Mouse (Mus musculus): ENCODE measurements at regions not wholly inside any gene's neighbourhood (a gene's known extent, or its start where the extent isn't known, plus 50 kb on each side); places are given as distances from the start of the nearest gene placed in this dataset.

GRCm38 (mm10) chr9:120628794-120629560, 57.7 kb downstream of the Rpl14 start:
- no peak for DNase-seq (ENCODE audit: low read depth in 2 of 2, low spot score in 2 of 2)

DNA sequence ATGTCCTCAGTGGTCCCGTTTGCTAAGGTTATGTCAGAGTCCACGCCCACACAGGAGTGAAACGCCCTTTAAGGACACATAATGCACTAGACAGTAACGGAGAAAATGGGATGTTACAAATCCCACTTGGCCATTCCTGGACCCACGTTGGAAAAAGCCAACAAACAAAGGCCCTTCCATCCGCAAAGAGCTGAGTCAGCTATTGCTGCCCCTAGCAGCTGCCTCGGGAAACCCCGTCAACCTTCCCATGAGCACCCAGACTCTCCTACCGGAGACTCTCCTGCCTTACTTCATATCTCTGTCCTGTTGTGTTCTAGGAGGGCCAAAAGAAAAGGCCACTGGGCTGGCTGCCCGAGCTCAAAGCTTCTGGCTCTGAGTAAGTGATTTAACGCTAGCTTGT, 58.4 kb downstream of the Rpl14 start:
- no peak for DNase-seq (ENCODE audit: low read depth in 2 of 2, low spot score in 2 of 2)

GRCm38 (mm10) chr9:120632821-120633220, 61.6 kb downstream of the Rpl14 start:
- DNase-seq (ENCODE audit: low read depth in 2 of 2, low spot score in 2 of 2), result no peak

DNA sequence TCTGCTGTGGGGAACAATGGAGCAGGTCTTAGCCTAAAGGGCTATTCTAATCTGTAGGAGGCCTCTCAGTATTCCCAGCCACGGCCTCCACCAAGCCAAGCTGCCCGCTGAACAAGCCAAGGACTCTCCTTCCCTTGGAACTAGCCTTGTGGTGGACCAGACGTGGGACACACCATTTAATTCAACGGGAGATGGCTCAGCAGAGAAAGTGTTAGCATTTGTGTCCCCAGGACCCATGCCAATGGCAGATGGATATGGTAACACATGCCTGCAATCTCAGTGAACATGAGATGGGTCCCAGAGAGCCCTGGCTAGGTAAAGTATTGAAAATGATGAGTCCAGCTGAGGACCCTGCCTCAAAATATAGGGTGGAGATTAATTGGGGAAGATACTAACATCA, 71.4 kb downstream of the Rpl14 start:
- no peak for DNase-seq (ENCODE audit: low read depth in 2 of 2, low spot score in 2 of 2)

GRCm38 (mm10) chr9:120643371-120643770, 72.1 kb downstream of the Rpl14 start:
- DNase-seq (ENCODE audit: low read depth in 2 of 2, low spot score in 2 of 2), result no peak

- DNase-seq (ENCODE audit: low read depth in 2 of 2, low spot score in 2 of 2), result no peak
These were observed 74.5 kb downstream of the Rpl14 start for GRCm38 (mm10) chr9:120645776-120646175.

GRCm38 (mm10) chr9:120646806-120647667, 75.8 kb downstream of the Rpl14 start:
- no peak for DNase-seq (ENCODE audit: low read depth in 2 of 2, low spot score in 2 of 2)

DNA sequence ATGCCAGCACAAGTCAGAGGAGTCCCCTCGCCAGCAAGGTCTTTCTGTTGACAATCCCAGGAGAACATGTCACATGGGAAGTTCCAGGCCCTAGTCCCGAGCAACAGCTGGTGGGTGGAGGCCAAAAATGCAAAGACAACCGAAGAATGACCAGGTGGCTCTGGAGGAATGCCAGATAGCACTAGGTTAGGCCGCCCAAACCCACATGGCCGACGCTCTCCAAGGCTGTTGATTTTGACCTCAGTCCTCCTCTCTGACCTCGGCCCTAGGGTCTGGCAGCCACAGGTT, 76.4 kb downstream of the Rpl14 start:
- no peak for DNase-seq (ENCODE audit: low read depth in 2 of 2, low spot score in 2 of 2)

DNA sequence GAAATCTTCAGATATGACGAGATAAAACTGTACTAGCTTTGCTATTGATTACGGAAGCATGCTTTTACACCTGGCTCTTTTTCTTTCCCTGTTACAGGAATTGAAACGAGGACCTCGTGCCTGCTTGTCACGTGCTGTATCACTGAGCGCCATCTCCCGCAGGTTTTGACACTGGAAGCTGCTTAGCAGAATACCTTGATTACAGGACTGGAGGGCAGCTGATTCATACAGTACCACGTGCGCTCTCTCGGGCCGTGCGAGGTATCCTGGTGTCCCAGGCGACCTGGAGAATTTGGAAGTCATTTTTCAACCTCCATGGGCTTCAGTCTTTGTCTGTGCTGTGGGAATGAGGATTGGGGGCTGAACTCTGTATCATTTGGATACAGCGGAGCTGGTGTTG, 81.5 kb downstream of the Rpl14 start:
- no peak for DNase-seq (ENCODE audit: low read depth in 2 of 2, low spot score in 2 of 2)

DNA sequence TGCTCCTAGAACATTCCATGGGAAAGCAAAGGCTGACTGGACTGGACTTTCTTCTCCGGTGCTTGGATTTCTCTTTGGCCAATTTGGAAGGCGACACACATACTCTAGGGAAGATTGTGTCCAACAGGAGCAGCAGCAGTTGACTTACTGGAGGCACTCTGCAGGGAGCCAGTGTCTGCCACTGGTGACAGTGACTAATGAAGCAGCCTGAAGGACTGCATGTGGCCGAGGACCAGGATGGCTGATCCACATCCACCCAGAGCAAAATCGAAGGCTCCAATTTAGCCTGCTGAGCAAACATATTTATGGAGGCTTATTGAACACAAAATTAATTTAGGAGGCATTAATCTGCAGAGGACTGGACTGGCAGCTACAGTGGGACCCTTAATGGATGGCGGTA, 81.9 kb downstream of the Rpl14 start:
- no peak for DNase-seq (ENCODE audit: low read depth in 2 of 2, low spot score in 2 of 2)

DNA sequence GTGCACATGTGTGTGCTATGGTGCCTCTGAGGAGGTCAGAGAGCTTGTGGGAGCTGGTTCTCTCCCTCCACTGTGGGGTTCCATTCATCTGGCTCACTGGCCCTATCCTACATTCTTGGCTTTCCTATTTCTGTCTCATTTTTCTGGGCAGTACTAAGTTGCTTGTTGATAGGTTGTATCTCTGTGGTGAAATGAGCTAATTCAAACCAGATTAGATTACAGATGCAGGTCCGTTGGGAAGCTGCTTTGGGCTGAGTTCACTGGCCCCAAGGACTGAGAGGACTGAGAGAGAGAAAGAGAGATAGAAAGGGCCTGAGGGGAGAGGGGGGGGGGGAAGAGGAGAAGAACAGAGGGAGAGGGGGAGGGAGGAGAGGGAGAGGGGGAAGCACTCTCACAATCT, 83.5 kb downstream of the Rpl14 start:
- no peak for DNase-seq (ENCODE audit: low read depth in 2 of 2, low spot score in 2 of 2)

- DNase-seq (ENCODE audit: low read depth in 2 of 2, low spot score in 2 of 2), result peak in 1 of 2 experiments; percentile 12
These were observed 85.7 kb downstream of the Rpl14 start for GRCm38 (mm10) chr9:120656976-120657375.

GRCm38 (mm10) chr9:120657786-120658185, 86.5 kb downstream of the Rpl14 start:
- DNase-seq (ENCODE audit: low read depth in 2 of 2, low spot score in 2 of 2), result no peak

DNA sequence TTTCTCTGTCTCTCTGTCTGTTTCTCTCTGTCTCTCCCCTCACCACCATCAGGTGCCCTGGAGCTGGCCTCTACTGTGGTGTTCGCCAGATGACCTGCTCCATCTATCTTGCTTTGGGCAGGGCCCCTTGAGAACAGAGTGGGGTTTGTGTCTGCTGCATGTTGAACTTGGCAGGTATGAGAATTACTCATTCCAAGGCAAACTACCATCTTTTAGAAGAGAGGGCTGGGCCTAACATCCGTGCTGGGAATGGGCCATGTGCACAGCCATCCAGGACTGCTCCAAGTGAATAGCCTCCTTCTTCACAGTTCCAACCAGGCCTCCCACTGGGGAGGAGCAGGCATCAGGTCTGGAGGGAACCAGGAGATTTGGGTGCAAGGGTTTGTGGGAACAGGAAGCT, 87.3 kb downstream of the Rpl14 start:
- no peak for DNase-seq (ENCODE audit: low read depth in 2 of 2, low spot score in 2 of 2)

GRCm38 (mm10) chr9:120661226-120661625, 90.0 kb downstream of the Rpl14 start:
- no peak for DNase-seq (ENCODE audit: low read depth in 2 of 2, low spot score in 2 of 2)

GRCm38 (mm10) chr9:120661641-120662227, 90.5 kb downstream of the Rpl14 start:
- no peak for DNase-seq (ENCODE audit: low read depth in 2 of 2, low spot score in 2 of 2)

DNA sequence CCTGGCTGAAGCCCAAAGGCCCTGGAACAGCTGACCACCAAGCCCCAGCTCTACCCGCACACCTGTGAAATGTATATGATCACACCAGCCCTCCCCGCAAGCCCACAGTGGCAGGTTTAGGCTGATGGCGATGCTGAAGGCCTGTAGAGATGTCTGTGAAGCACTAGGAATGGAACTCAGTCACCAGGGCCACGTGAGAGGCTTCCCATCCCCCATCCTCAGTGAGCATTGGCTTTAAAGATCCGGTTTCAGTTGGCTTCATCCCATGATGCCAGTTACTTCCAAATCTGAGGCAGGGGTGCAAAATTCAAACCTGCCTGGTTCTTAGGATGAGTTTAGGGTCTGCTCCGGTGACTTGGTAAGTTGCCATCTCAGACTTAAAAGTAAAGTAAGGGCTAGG, 91.9 kb downstream of the Rpl14 start:
- no peak for DNase-seq (ENCODE audit: low read depth in 2 of 2, low spot score in 2 of 2)

GRCm38 (mm10) chr9:120664086-120664485, 92.8 kb downstream of the Rpl14 start:
- no peak for DNase-seq (ENCODE audit: low read depth in 2 of 2, low spot score in 2 of 2)

- no peak for DNase-seq (ENCODE audit: low read depth in 2 of 2, low spot score in 2 of 2)
These were observed 101.2 kb downstream of the Rpl14 start for GRCm38 (mm10) chr9:120672452-120672851.

DNA sequence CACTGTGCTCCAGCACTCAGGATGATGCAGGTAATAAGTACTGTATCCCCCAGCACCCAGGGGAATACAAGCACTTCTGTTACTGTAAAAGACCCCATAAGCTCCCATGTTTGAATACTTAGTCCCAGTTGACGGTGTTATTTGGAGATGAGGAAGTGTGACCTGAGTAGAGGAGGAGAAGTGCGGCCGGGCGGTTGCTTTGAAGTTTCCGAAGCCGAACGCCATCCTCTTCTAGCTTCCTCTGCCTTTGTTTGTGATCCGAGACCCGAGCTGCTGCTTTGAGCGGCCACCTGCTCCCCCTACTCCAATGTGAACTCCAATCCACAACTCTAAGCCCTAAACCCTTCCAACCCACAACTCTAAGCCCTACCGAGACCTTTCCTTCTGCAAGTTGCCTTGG, 103.6 kb downstream of the Rpl14 start:
- DNase-seq (ENCODE audit: low read depth in 2 of 2, low spot score in 2 of 2), result peak in 1 of 2 experiments; percentile 17

GRCm38 (mm10) chr9:120675371-120676150, 104.3 kb downstream of the Rpl14 start:
- no peak for DNase-seq (ENCODE audit: low read depth in 2 of 2, low spot score in 2 of 2)
